Mouse (Mus musculus): Measurements from ENCODE around the gene Mmp17. TPM values are rescaled to one million over a fixed set of nuclear protein-coding genes. Genes with fewer than 3 reads are reported as not detected.

Gene Mmp17
- under 1 TPM; 0.46 TPM for total RNA-seq (2023)

DNA sequence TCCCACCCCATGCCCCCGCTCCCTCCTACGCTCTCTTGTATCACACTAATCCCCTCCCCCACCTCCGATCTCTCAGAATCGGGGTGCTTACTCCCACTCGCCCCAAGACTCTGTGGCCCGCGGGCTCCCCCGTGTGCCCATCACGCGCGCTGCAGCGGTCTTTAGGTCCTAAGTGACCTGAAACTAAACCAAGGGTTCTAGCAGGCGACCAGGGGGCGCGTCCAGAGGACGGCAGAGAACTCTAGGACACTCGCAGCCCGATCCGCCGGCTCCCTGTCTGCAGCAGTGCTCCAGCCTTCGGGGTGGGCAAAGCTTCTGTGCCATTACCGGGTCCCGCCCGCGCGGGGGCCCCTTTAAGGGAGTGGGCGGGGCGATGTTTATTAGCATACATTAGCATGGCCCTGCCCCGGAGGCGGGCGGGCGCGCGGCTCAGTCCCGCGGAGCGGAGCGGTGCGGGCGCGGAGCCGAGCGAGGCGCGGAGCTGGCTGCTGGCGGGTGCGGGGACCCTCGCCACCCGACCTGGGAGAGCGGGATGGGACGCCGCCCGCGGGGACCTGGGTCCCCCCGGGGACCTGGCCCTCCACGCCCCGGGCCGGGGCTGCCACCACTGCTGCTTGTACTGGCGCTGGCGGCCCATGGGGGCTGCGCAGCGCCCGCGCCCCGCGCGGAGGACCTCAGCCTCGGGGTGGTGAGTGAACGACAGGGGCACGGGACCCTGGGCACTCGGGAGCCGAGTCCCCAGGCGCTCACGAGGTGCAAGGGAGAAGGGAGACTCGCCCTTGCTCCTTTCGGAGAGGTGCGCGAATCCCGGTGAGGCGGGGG lies at the start of gene Mmp17:
TSS of gene Mmp17 (plus strand) at position 409 of the 822 bp plus-strand sequence.

Other genes with a start within 250 kb of the Mmp17 start
- 10 to 100 TPM; 70.7 to 74.3 TPM for gene Sfswap, start 82.9 kb upstream of the Mmp17 start, total RNA-seq (2023)
- gene Zfp11, start 85.9 kb downstream of the Mmp17 start, total RNA-seq (2023), result 1 to 10 TPM in 1 of 2 experiments, under 1 TPM in 1; 0.88 to 1.3 TPM
- not detected for gene Sept14, start 124.3 kb downstream of the Mmp17 start, total RNA-seq (2023)
- gene Mrps17, start 131.3 kb downstream of the Mmp17 start, total RNA-seq (2023), result 10 to 100 TPM; 42.5 to 52.9 TPM
- 10 to 100 TPM; 30.6 to 32.4 TPM for gene Nipsnap2, start 140.9 kb downstream of the Mmp17 start, total RNA-seq (2023)
- gene Psph, start 203.3 kb downstream of the Mmp17 start, total RNA-seq (2023), result 1 to 10 TPM; 5.8 to 7.3 TPM

Measured in neutrophil, adult 83 days (primary cell).